Mouse (Mus musculus) mouse embryonic stem cell (cell line): ENCODE data around the gene Fkbp7.
"Not testable (repeated sequence)": the region's sequence is repeated elsewhere in the genome, so short reads cannot be mapped to it uniquely, and the experiment has no call there.

Experiments
- in situ Hi-C, 2 experiments: fragments of 300-500 bp; cut with MboI; formaldehyde crosslinking; loops; 1 replicate in 1 of 2; 3 replicates in 1 of 2; pipeline ENCODE4 v1.14.3; 2019 to 2020; ENCODE audit warnings: low sequenced_read_pairs in 2 of 2, low pct_unique_long_range_greater_than_20kb in 1 of 2, mixed read lengths in 1 of 2; ENCODE audit not compliant: unreplicated experiment in 1 of 2

Gene Fkbp7

DNA sequence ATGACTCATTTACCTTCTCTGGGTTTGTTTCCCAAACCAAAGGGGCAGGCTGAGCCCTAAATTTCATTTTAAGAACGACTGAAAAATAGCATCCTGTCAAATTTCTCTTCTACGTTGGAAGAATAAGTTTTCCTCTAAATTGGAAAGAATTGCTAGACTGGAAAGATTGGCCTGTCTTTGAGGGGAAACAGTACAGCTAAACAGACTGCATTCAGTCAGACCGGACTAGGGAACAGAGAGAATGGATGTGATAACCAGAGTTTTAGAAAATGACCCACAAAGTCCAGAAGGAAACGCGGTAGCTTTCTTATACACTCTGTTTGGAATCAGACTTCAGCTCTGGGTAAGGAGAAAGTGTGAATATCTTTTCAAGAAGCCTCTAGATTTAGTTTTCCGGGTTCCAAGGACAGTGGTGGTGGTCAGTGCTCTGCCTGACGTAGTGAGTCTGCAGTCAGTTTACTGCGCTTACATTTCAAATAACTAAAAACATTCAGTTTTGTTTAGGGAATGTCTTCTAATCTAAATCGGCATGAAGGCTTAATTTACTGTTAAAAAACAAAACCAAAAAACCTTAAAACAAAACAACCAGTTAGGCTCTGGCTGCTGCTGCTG, 676 bp downstream of the Fkbp7 start:
- in situ Hi-C loops, result no loop called here

- in situ Hi-C loops, result no loop called here
Measured at GRCm38 (mm10) chr2:76671641-76672040, 1.3 kb downstream of the Fkbp7 start.

DNA sequence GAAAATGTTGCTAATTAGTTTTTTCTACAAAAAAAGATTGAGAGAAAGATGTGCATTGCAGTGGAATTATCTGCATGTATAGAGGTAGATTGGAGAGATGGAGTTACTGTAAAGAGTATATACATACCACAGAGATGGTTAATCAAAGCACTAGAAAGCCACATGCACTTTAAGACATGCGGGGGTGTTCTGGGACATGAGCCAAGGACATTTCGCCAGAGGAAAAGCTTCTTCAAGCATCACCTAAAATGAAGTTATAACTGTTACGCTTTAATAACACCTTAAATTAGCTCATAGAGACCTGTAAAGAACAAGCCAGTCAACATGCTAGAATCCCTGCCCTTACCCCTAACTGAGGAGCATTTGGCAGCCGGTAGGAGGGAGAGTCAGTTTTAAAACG, 5.7 kb downstream of the Fkbp7 start:
- in situ Hi-C loops, result no loop called here

DNA sequence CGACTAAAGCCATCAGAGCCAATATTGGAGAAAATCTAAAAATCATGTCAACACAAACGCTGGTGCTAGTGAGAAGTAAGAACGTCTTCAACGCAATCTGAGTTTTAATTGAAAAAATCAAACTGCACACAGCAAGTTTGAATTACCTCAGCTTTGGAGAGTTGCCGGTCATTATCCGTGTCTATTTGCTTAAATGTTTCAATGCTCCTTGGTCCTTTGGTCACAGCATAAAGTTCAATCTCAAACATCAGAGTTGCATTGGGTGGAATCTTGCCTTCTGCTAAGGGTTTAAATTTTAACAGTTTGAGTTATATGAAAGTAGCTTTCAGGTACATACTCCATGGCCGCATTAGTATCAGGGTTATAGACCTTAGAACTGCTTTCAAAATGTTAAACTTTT, 7.4 kb downstream of the Fkbp7 start:
- in situ Hi-C loops, result no loop called here

GRCm38 (mm10) chr2:76659419-76659818, 13.5 kb downstream of the Fkbp7 start:
- in situ Hi-C loops, result no loop called here

DNA sequence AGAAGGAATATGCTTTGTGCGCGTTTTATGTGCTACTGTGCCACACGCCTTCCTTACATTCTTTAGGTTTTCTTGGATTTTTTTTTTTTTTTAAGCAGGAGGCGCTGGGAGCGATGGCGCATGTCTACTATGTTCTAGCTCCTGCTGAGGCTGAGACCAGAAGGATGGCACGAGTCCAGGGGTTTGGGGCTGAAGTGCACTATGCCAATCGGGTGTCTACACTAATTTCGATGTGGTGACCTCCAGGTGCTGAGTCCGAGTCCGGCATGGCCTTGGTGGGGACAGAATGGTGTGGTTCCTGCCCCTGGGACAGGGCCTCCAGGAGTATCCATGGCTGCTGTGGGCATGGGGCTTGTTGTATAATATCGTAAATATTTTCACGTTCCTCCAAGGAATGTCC, 14.4 kb downstream of the Fkbp7 start:
- in situ Hi-C loops, result no loop called here

- in situ Hi-C loops, result no loop called here
Measured at GRCm38 (mm10) chr2:76655982-76656381, 16.9 kb downstream of the Fkbp7 start.

- in situ Hi-C loops, result no loop called here
Measured at GRCm38 (mm10) chr2:76655444-76655843, 17.5 kb downstream of the Fkbp7 start.

DNA sequence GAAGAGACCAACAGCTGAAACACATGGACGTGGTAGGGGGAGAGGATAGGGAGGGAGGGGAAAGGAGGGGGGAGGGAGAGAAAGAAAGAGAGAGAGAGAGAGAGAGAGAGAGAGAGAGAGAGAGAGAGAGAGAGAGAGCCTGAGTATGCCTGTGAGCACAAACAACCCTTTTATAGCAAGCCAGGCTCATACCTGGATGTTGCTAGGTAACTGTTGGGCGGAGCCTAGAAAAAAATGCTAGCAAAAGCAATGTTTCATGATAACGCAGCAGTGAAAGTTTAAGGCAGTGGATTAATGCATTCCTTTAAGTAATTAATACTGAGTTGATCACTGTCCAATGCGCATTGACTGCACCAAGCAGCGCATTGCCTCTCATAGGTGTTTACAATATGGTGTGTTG, 18.3 kb downstream of the Fkbp7 start:
- in situ Hi-C loops, result no loop called here

DNA sequence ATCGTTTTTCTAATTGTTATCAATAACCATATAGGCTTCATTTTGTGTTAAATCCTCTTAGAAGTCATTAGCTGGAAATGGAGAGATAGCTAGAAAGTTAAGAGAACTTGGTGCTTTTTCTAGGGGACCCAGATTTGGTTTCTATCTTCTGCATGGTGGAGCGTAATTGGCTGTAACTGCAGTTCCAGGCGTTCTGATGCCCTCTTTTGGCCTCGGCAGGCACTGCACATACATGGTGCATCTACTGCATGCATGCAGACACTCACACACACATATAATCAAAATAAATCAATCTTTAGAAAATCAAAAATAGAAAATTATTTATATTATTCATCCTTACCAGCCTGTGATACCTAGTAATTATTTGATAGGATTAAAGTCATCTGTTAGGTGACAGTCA, 19.8 kb downstream of the Fkbp7 start:
- in situ Hi-C loops, result no loop called here

DNA sequence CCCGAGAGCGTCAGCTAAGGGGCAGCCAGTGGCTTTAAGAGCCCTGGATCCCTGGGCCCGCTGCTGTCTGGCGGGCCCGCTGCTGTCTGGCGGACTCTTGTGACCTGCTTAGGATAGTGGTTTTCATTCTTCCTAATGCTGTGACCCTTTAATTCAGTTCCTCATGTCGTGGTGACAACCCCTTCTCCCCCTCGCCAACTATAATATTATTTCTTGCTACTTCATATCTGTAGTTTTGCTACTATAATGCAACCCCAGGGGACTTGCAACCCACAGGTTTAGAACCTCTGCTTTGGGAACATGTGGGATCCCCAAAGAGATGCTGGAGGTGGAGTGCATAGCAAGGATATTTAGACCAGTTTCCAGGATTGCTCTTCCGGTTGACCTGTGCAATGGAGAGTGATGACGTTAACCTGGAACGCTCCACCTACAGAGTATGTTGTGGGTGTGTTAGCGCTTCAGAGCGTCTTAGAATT, 24.2 kb downstream of the Fkbp7 start:
- in situ Hi-C loops, result no loop called here

GRCm38 (mm10) chr2:76647883-76648570, 24.9 kb downstream of the Fkbp7 start, which contains the start of the genes Prkra and Pjvk:
Gene Prkra (minus strand): TSS chr2:76648015.
Gene Pjvk (plus strand): TSS chr2:76648476.
- in situ Hi-C loops, result no loop called here

DNA sequence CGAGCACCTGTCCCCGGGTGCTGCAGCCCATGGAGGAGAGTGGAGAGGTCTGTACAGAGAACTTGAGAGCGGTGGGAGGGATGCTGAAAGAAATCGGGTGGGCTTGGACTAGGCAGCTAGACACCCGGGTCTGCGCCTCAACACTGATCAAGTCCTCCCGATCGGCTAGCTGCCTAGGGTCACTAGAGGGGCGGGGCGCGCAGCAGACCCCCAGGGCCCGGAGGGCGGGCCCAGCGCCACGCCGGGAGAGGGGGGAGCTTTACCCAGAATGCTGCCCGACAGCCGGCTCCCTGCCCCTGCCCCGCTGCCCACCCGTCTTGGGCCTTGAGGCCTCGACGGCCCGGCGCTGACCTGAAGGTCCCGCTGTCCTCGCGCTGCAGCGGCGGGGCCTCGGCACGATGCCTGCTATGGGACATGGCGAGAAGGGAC, 25.5 kb downstream of the Fkbp7 start:
- in situ Hi-C loops, result no loop called here

GRCm38 (mm10) chr2:76643801-76644200, 29.1 kb downstream of the Fkbp7 start:
- in situ Hi-C loops, result no loop called here

- in situ Hi-C loops, result no loop called here
Measured at GRCm38 (mm10) chr2:76639637-76640036, 33.3 kb downstream of the Fkbp7 start.

DNA sequence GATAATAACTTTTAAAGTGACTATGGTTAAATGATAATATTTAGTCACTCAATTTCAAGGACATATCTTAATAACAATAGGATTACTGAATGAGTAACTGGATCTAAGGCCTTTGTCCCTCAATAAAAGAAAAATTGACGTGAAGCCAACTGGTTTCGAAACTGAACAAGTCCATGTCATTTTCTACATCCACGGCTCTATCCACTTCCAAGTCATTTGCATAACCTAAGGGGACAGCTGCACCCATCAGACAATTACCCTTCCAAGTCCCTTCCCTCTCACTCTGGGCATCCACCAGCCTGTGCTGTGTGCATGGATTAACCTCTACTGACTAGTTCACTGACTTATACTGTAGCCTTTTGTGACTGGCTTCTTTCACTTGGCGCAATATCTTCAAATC, 41.3 kb downstream of the Fkbp7 start:
- in situ Hi-C loops, result no loop called here

- in situ Hi-C loops, result no loop called here
Measured at GRCm38 (mm10) chr2:76630293-76630692, 42.6 kb downstream of the Fkbp7 start.

DNA sequence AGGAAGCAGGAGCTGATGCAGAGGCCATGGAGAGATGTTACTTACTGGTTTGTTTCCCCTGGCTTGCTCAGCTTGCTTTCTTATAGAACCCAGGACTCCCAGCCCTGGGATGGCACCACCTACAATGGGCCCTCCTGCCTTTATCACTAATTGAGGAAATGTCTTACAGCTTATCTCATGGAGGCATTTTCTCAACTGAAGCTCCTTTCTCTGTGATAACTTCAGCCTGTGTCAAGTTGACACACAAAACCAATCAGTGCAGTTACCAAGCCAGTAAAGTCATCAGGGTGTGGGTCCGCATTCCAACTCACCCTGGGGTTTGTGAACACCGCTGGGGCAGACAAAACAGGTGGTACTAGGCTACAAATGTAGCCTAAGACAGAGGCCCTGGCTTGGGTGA, 50.6 kb downstream of the Fkbp7 start:
- in situ Hi-C loops, result not testable (repeated sequence)

DNA sequence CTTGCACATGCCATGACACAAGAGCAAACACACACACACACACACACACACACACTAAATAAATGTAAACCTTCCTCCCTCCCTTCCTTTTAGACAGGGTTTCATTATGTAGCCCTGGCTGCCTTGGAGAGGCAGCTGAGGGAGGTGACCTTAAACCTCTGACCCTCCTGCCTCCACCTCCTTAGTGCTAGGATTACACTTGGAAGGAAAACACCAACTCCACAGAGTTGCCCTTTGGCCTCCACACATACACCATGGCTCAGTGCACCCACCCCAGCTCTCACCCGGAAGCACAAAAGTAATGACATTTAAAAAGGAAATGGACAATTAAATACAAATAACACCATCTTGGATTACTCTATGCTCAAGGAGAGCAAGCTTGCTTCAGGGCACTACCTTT, 51.2 kb downstream of the Fkbp7 start:
- in situ Hi-C loops, result no loop called here

- in situ Hi-C loops, result no loop called here
Measured at GRCm38 (mm10) chr2:76620188-76620587, 52.7 kb downstream of the Fkbp7 start.
